Mouse (Mus musculus) small intestine, adult 2 months (tissue): ENCODE data around the gene Agrp.

Source experiments
- CTCF ChIP-seq: fragments of 200-500 bp; IDR thresholded peaks from 2 replicates; pipeline ENCODE4 v1.5.1; 2012; ENCODE audit warnings: low read depth, mild to moderate bottlenecking, control low read depth, inconsistent platforms, low read length, moderate library complexity, mixed read lengths; ENCODE audit not compliant: insufficient replicate concordance, insufficient read length; ENCODE audit errors: extremely low read depth
- POLR2A ChIP-seq: fragments of 200-500 bp; IDR thresholded peaks from 2 replicates; pipeline ENCODE4 v1.6.1; 2012; ENCODE audit warnings: low read depth, mild to moderate bottlenecking, control low read depth, inconsistent platforms, low read length, moderate library complexity

- TF ChIP-seq CTCF (no peak), POLR2A (no peak)
Observed at GRCm38 (mm10) chr8:105563871-105564270, 73.3 kb downstream of the Agrp start.
